Mouse (Mus musculus) myocyte (in vitro differentiated cells): ENCODE results near the gene Auts2.

Experiments used
- CEBPB ChIP-seq: IDR thresholded peaks from 2 replicates; pipeline ENCODE4 v1.6.1; 2011; ENCODE audit warnings: mild to moderate bottlenecking, moderate library complexity; ENCODE audit not compliant: poor library complexity, insufficient read depth, severe bottlenecking
- MAX ChIP-seq: IDR thresholded peaks from one replicate; pipeline ENCODE4 v1.6.1; 2011; ENCODE audit warnings: low read depth, mild to moderate bottlenecking, control low read depth
- MYOD1 ChIP-seq, 3 experiments: IDR thresholded peaks; one replicate each; pipeline ENCODE4 v1.6.1; 2011; ENCODE audit warnings: control low read depth in 2 of 3, low read depth in 2 of 3, mild to moderate bottlenecking in 2 of 3, moderate library complexity in 1 of 3; ENCODE audit not compliant: insufficient read length in 2 of 3, control insufficient read depth in 1 of 3
- MYOG ChIP-seq, 3 experiments: IDR thresholded peaks; one replicate each; pipeline ENCODE4 v1.6.1; 2011; ENCODE audit warnings: control low read depth in 2 of 3, low read depth in 2 of 3, mild to moderate bottlenecking in 2 of 3; ENCODE audit not compliant: insufficient read length in 2 of 3, control insufficient read depth in 1 of 3, insufficient read depth in 1 of 3
- POLR2A ChIP-seq: IDR thresholded peaks from one replicate; pipeline ENCODE4 v1.6.1; 2011; ENCODE audit warnings: low read depth, mild to moderate bottlenecking, control low read depth, moderate library complexity; ENCODE audit not compliant: insufficient read length
- POLR2AphosphoS2 ChIP-seq: IDR thresholded peaks from one replicate; pipeline ENCODE4 v1.6.1; 2011; ENCODE audit warnings: low read depth, control low read depth; ENCODE audit not compliant: insufficient read length
- SRF ChIP-seq: IDR thresholded peaks from one replicate; pipeline ENCODE4 v1.6.1; 2011; ENCODE audit warnings: low read depth; ENCODE audit not compliant: control insufficient read depth, insufficient read length
- USF1 ChIP-seq: IDR thresholded peaks from one replicate; pipeline ENCODE4 v1.6.1; 2011; ENCODE audit warnings: low read depth, mild to moderate bottlenecking, control low read depth, moderate library complexity

GRCm38 (mm10) chr5:132540841-132541311, 2.3 kb downstream of the Auts2 start:
- TF ChIP-seq POLR2A, result no peak
- TF ChIP-seq MYOG (IDR thresholded peaks at IDR 0.05; ENCODE audit: control insufficient read depth in 1 of 3, insufficient read depth in 1 of 3, insufficient read length in 2 of 3, low read depth in 2 of 3), result no peak
- no peak for TF ChIP-seq MYOD1 (IDR thresholded peaks at IDR 0.05; ENCODE audit: control insufficient read depth in 1 of 3, insufficient read length in 2 of 3, low read depth in 2 of 3)
- TF ChIP-seq SRF, result no peak
- no peak for TF ChIP-seq MAX
- no peak for TF ChIP-seq USF1
- no peak for TF ChIP-seq POLR2AphosphoS2
- TF ChIP-seq CEBPB, result no peak
